Mouse (Mus musculus): ENCODE data around the gene Gramd2. TPM values are rescaled to one million over a fixed set of nuclear protein-coding genes. Genes with fewer than 3 reads are reported as not detected.

Gene Gramd2
- total RNA-seq, 2 experiments from 2014 or later: 0.27 TPM; not detected in 1

DNA sequence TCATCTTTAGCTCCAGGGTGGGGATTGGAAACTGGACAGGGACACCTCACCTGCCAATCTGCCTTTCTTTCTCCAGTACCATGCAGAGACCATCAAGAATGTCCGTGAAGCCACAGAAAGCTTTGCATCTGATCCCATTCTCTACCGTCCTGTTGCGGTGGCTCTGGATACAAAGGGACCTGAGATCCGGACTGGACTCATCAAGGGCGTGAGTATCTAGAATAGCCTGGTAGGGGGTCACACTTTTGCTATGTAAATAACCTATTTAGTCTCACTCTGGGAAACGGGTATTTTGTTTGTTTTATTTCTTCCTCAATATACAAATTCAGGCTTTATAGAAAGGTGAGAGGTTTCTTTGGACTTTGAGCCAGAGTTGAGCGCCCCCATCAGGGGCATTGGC lies 11.5 kb upstream of the Gramd2 start:
- no peak for DNase-seq

DNA sequence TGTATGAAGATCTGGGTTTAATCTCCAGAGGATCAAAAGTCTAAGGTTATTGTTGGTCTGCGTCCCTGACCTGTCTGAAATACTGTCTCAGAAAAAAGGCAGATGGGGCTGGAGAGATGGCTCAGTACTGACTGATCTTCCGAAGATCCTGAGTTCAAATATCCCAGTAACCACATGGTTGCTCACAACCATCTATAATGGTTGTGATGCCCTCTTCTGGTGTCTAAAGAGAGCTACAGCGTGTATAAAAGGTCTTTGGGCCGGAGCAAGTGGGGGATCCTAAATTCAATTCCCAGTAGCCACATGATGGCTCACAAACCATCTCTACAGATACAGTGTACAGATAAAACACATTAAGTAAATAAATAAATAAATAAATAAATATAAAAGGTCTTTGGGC lies 10.8 kb upstream of the Gramd2 start:
- DNase-seq: no peak

DNA sequence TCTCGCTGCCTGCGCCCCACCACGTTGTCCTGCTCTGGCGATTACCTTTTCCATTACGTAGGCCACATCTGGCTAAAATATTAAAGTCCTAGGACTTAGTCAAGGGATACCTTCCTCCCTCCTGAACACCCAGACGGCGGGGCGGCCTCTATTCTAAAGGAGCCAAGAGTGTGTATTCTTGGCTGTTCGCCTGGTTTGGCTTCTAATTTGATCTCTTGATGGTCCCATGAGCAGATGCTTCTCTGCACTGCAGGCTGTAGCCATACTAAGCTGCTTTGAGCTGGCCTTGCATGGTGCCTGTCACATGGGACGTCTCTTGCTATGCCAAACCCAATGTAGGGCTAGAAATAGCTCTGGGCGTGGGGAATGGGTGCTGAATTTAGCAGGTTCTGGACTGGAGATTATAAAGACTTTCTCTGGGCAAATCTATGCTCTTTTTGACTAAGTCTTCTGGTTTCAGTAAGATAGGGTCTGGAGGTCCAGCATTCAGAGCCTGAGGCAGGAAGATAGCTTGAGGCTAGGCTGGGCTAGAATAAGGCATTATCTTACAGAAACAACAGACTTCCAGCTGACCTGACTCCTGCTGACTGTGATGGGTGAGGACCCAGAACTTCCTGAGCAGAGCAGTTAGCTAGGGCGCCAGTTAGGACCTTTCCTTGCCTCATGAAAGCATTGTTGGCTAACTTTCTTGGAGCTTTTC lies 7.6 kb upstream of the Gramd2 start:
- peak; percentile 71 for DNase-seq

DNA sequence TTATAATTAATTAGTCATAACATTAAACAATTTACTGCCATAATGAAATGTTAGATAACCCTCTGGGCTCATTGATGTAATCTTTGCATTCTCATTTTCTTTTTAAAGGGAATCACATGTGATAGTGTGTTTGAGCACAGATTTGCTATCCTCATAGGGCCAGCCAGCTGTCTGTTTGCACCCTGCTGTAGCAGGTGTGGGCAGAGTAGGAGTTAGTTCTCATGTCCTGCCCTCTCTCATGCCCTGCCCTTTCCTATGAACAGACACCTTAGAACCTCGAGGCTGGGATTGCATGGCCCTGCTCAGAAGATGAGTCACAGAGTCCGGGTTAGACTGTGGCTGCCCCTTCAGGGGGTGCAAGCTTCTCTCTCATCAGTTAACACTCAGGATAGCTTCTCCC lies 6.5 kb upstream of the Gramd2 start:
- no peak for DNase-seq

DNA sequence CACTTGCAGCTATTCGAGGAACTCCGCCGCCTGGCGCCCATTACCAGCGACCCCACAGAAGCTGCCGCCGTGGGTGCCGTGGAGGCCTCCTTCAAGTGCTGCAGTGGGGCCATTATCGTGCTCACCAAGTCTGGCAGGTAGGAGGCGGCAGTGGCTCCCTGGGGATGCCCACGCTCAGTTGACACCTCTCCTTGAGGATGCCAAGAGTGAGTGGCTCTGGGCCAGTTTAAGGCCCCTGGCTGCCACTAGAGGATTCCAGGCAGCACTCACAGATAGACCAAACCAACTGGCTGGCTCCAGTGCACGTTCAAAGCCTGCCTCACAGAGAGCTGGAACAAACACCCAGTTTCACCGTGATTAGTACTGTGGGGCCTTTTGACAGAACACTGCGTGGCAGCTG lies 4.3 kb upstream of the Gramd2 start:
- peak; percentile 61 for DNase-seq

DNA sequence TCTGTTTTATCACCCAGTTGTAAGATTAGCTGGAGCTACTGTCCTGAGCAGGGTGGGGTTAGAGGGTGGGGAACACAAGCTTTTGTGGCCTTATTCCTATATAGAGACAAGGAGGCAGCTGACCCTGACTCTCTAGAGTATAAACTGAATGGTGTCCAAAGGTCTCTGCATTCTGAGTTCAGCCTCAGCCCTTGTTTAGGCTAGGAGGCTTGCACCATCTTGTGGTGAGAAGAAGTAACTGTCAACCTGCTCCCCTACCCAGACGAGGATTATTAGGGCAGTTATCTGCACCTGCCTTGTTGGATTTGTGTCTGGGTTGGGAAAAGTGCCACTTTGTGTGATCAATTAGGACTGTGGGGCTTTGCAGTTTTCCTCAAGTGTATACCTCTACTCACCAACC lies 1.6 kb upstream of the Gramd2 start:
- DNase-seq: no peak

DNA sequence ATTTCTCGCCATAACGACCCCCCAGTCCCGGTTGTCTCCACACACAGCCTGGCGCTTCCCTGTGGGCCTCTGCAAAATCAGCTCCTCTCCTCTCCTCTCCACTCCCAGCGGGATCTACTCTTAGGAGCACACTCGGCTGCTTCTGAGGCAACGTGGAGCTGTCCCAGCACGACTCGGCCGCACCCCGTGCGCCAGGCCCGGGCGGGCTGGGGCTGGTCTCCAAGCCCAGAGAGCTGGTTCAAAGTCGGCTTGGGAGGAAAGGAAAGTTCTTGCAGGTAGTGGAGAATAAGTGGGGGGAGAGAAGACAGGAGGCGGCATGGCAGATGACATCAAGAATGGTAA lies 561 bp downstream of the Gramd2 start:
- DNase-seq: no peak

DNA sequence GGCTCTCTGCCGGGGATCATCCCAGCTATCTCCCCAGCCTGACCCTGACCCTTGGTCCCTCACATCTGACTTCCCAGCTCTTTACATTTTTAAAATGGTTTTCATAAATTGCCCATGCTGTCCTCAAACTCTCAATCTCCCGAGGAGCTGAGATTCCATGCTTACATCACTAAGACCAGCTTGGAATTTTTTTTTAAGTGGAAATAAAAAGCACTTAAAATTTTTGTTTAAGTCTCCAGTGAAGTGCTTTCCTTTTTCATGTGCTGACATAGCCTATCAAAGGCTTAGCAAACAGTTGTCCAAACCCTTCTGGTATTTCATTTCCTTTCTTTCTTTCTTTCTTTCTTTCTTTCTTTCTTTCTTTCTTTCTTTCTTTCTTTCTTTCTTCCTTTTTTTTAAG lies 4.1 kb downstream of the Gramd2 start:
- DNase-seq: no peak

DNA sequence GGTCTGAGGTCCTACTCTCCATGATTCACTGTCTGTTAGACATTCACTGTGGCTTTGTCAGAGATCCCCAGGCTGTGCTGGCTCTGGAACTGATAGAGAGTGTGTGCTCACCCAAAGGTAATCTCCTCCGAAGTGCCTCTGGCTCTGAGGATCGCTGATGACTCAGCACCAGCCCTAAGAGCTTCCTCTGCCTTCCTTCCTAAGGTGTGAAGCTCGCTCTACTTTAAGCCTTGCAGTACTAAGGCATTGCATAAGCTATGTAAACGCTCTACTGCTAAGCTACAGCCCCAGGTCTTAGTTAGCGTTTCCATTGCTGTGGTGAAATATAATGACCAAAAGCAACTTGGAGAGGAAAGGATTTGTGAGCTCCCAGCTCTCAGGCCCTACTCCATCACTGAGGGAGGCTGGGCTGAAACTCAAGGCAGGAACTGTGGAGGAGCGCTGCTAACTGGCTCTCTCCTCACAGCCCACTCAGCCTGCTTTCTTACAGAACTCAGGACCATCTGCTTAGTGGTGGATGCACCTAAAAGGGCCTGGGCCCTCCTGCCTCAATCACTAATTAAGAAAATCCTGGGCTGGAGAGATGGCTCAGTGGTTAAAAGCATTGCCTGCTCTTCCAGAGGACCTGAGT lies 7.6 kb downstream of the Gramd2 start:
- no peak for DNase-seq

DNA sequence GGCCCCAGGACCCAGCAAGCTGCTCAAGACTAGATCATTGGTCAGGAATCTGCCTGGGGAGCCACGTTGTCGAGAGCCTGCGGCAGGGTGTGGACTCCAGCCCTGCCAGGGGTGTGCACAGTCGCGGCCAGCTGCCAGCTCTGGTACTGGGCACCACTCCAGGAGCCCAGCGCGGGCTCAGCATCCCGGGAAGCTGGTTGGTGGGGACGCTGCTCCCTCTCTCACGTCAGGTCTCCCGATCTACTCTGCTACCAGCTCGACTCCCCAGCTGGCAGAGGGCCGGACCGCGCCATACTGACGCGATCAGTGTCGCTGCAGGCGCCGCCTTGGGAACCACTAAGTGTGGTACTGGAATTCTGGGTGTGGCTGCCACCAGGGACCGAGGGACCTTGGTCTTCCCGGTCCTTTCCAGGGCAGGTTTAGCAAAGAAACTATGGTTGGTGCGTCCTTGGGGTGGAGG lies 11.7 kb downstream of the Gramd2 start:
- peak; percentile 80 for DNase-seq

DNA sequence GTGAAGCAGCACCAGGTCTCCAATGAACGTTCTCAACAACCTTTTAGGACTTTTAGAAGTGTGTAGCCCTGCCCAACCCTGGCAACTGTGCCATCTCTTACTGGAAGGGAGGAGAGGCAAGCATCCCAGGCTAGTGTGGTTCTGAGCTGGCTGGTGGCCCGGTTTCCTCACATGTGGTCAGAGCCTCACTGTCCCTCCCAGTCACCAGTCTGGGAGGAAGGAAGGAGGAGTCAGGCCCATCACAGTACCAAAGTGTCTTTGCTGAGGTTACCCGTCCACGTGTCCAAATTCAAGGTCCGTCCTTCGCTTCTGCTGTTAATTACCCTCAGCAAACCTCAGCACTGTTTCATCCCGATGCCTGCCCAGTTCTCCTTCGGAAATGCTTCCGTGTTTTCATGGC lies 12.2 kb downstream of the Gramd2 start:
- no peak for DNase-seq

DNA sequence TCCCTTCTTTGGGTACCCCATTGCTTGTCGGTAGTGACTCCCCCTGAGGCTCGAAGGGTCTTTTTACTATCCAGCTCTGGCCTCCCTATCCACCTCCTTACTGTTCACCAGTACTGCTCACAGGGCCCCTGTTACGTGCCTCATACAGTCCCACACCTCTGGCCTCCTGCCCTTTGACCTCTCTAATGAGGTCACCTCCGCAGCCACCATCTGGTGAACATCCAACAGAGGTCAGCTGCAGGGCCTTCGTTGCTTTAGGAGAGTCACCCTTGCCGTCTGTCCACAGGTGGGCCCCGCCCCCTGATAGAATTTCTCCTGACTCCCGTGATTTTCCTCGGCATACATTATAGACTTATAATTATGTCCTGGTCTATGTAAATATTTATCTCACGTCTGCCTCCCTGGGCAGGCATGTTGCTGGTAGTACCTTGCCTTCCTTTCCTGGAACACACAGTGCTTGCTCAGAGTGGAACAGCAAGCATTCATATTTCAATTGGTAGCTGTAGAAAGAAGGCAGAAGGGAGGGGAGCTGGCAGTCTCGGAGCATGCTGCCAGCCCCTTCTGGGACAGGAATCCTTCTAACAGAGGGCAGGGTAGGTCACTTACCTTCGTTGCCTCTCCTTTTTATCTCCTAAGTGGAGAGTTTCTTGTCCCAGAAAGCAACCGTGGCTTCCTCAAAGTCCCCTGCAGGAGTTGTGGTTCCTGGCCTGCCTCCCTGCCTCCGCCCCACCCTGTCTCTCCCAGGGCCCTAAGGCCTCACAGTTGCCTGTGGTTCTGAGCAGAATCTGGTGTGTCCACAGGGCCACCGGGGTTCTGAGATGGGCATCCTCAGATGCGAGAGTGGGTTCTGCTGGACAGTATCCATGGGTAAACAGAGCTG lies 14.9 kb downstream of the Gramd2 start:
- DNase-seq: no peak

DNA sequence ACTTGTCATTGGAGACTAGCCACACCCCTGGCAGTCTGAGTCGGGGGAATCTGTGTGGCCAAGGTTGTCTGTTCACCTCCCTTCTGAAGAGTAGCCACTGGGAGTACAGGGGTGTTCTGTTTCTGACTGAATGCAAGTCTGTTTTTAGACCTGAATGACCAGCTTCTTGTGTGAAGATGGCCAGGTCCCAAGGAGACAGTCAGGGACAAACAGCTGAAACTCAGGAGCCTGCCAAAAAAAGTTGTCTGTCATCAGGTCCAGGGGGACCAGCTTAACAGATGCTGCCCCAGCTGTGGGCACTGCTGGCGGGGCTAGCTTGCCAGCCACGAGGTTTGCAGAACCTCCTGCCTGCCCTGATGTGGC lies 15.5 kb downstream of the Gramd2 start:
- no peak for DNase-seq

DNA sequence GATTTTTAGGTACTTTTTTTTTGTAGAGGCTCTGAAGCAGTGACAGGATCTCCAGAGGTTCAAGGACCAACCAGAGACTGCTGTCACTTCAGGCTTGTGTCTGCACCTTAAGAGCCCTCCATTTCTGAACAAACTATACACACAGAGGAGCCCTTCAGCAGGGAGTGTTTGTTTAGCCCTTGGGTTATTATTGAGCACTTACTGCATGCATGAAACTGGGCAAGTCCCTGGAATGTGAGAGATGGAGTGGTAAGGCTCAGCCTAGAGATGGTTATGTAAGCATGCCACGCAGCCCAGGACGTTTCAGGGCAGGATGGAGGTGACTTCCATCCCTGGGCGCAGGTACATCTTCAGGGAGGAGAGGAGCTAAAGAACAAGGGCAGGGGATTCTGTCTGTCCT lies 16.4 kb downstream of the Gramd2 start:
- DNase-seq: no peak

DNA sequence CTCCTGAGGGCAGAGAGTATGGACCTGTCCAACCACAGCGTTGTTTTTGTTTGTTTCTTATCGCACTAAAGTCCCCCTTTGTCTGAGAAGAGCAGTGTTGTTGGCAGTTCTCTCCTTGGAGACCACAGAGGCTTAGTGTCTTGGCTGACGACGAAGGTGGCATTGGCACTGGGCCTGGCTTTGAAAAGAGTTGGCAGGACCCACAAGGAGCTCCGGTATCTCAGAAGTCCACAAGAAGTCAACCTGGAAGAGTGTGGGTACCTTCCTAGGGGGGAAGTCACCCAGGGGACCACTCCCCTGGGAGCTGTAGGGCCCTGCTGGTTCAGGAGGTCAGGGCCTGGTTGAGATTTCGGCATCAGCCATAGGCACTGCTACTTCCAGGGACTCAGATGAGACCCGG lies 21.1 kb downstream of the Gramd2 start:
- no peak for DNase-seq

DNA sequence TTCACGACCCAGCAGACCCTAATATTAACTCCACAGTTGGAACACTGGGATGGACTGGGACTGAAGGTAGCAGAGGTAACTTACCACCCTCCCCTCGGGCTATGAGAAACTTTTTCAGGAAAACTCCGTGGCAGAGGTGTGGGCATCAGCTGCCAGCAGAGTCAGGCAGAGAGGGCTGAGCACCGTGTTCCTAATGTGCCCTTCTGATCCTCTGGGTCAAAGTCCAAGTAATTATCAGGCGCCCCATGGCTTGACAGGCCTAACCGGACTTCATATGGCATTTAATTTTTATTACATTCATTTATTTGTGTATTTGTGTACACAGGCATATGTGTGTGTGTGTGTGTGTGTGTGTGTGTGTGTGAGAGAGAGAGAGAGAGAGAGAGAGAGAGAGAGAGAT lies 23.2 kb downstream of the Gramd2 start:
- no peak for DNase-seq

DNA sequence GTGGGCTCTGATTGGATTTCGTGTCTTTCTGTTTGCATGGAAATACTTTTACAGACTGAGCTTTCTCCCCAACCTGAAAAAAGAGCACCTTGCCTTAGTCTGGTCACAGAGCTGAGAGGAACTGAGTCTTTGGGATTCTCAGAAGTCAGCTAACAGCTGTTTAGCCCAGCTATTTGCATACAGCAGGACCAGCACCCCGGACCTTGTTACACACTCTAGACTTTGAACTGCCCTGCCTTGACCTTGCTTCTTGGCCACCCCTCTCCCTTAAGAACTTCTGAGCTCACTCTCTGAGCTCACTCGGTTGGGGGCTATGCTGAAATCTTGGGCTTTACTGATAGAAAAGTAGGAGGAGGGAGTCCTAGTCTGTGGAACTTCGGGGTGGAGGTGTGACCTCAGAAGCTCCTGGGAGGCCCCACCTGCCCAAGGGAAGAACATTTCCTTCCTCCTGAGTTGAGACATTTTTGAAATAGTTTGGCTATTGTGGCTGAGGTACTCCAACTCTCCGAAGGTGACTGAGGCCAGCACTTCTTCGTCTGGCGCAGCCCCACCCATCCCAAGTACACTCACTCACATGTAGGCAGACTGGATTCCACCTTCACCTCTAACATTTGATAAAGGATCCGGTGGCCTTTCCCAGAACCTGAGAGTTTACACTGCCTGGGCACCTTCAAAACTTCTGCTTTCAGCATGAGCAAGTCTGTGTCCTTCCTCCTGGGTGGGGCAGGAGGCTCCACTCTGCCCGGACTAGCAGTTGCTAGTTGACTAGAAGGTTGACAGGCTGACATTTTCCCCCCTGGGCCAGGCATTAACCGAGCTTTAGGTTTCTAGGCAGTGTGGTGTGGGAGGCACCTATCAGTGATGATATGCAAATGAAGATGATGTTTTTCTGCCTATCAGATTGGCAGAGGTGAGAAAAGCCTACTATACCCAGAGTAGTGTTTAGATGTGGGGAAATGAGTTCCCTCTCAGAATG lies 27.2 kb downstream of the Gramd2 start:
- DNase-seq: no peak

DNA sequence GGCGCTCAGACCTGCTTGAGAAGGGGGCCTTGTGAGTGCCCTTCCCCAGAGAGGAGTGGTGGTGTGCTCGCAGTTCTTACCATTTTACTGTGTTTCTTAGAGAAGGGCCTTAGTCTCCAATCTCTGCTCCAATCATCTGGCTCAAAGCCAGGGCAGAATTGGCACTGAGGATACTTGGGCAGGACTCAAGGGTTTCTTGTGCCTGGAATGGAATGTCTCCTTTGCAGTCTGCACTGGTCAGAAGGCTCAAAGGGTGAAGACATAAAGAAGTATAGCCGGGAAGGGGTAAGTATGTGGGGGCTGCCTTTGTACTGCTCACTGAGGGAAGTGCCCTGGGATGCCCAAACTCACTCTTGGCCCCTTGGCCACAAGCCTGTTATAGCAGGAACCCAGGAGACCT lies 29.3 kb downstream of the Gramd2 start:
- no peak for DNase-seq

DNA sequence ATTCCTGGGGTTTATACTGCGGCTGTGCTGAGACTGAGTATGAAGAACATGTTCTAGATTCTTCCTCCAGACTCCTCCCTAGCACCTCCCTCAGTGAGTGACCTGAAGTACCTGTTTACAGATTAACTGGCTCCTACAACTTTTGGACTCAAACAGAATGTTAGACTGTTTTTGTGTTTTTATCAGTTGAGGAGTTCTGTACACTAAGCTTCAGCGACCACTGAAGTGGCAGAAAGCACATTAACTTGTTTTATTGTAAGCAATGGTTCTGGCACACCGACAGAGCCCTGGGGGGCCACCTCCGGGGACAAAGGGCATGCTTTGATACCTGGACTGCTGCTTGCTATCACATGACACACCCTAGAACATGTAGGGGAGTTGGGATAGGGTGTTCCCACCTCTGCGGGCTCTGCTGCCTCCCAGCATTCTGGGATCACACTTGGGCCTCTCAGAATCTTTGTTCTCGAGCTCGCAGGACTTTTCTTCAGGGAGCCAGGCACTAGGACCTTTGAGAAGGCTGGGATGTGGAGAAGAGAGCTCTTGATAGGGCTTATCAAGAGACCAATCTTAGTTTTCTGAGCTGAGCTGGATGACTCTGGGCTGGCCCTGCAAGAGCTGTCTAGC lies 36.4 kb downstream of the Gramd2 start:
- DNase-seq: no peak

DNA sequence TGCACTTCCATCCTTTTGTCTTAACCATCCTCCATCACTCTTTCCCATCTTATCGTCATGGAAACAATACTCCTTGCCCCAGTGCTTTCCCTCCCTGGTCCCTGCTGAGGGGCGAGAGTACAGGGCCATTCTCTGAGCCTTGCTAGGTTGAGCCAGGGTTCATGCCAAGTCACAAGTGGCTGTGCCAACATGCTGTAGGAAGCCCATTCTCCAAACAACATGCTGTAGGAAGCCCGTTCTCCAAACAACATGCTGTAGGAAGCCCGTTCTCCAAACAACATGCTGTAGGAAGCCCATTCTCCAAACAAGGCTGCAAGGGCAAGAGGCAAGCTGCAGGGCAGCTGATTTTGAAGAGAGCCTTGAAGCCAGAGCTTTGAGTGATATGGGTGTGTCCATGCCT lies 38.3 kb downstream of the Gramd2 start:
- DNase-seq: no peak

DNA sequence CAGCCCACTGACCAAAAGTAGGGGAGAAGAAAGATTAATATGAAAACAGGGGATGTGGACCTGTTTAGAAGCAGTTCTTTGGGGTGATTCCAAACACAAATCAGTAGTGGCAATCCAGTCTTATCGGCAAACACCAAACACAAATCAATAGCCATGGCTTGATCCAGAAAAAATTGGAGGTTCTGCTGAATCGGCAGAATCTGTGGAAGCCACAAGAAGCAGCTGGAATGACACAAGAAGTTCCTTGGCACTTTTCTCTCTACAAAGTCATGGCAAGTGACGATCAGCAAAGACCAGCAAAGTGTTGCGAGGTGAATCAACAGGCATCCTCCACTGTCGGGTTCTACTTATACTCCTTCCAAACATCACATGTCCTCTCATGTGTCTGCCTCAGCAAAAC lies 41.2 kb downstream of the Gramd2 start:
- DNase-seq: no peak
